Mouse (Mus musculus): ENCODE results near the gene Tcl1b5. TPM values are rescaled to one million over a fixed set of nuclear protein-coding genes. Genes with fewer than 3 reads are reported as not detected.
A peak's percentile ranks its signal among the peaks of the same experiment; 100 is the strongest.
"Not testable (repeated sequence)": the region's sequence is repeated elsewhere in the genome, so short reads cannot be mapped to it uniquely, and the experiment has no call there.

Tcl1b5 gene
- not detected for total RNA-seq (2022)

DNA sequence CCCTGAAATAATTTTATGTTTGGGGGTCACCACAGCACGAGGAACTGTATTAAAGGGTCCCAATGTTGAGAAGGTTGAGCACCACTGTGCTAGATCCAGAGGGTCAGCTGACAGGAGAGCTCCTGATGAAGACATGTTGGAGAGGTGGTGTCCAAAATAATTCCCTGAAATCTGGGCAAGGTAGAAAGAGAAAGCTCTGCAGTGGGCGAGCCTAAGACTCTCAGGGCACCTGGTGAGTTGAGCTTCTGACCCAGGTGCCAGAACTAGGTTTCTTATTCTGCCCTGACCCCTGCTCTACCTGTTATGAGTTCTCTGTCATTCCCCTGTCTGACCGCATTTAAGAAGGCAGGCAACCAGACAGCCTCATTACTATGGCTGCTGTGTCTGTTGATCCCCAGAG lies at the start of gene Tcl1b5:
Tcl1b5 (plus strand) TSS at position 301 of the 400 bp plus-strand sequence.
- not testable (repeated sequence) for DNase-seq

DNA sequence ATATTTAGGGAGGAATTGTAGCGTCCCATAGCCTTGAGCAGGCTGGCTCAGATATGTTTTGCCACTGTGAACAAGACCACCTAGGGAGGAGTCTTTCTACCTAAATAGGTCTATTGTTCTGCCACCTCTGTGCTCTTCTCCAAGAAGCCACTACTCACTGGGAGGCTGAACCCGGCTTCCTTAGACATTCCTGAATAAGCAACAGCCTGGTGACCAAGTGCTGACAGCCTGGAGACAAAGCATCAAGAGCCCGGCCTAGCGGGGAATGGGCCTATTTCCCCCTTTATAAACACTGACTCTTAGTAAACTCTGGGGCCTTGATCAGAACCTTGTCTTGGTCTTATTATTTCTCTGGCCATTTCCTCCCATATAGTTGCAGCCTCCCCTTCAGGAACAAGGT lies 49.6 kb upstream of the Tcl1b5 start:
- DNase-seq: no peak

DNA sequence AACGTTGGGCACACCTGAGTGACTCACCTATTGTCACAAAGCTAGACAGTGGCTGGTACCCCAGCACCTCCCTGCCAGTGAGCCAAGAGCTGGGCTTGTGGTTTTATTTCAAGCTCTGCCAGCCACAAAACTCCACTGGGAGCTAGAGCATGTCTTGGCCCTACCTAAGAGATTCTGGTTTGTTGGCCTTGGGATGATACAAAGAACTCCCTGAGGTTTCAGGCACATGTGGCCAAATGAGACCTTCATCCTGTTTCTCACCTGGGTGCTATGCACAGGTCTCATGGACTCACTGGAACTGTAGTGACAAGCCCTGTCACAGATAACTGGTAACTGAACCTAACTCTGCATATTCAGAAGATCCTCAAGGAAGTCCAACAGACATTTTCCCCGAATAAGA lies 48.5 kb upstream of the Tcl1b5 start:
- DNase-seq: no peak

DNA sequence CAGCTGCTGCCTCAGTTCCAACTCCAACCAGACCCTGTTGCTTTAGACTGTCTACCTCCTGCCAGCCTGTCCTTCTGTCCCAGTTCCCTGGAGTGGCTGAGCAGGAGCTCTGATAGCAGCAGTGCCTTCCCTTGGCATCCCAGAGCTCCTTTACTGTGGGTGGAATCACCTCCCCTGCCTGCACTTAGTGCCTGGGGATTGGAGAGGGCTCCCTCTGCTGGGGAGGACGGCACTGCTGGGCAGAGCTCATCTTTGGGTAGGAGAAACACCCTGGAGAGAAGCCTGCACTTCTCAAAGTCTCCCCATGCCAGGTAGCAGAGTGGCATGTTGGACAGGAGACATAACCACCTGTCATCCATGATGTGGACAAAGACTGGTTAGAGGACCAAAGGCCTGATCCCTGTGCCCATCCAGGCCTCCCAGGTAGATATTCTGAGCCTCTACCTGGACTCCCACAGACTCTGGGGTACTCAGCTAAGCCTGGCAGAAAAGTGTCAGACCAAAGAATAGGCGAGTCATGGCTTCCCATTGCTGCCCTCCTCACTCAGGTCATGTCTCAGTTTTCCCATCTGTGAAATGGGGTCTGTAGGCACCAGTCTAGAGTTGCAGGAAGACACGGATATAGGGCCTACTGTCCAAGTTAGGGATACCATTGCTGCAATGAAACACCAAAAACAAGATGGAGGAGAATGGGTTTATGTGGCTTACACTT lies 46.5 kb upstream of the Tcl1b5 start:
- DNase-seq: not testable (repeated sequence)

DNA sequence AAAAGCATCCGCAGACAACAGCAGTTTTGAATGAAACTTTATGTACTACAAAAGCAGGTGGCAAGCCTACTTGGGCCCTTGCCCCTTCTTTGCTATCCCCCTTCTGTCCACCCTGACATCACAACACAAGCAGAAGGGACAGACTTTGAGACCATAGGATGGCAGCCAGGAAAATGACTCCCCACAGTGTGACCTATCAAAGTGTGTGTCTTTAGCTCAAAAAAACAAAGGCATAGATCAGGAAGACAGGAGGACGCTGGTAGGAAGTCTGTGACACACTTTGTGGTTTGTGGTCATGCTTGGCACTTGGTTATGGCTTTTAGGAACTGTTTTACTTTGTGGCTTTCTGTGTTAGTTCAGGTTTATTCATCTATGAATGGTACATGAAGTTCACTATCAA lies 42.0 kb upstream of the Tcl1b5 start:
- not testable (repeated sequence) for DNase-seq

DNA sequence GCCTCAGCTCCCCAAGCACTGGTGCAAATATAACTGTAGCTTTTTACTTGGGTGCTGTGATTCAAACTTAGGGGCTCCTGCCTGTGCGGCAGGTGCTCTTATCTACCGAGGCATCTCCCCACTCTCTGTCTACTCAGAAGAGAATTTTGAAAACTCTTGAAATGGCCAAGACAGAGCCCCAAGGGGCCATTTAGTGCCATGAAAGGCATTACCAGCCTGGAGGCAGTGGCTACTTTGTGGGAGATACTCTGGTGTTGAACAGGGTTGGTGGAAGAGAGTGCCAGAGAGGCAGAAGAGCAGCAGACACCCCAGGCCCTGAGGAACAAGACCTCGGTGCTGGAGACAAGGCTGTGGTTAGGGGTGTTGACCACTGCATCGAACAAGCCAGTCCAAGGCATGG lies 41.3 kb upstream of the Tcl1b5 start:
- DNase-seq: not testable (repeated sequence)

DNA sequence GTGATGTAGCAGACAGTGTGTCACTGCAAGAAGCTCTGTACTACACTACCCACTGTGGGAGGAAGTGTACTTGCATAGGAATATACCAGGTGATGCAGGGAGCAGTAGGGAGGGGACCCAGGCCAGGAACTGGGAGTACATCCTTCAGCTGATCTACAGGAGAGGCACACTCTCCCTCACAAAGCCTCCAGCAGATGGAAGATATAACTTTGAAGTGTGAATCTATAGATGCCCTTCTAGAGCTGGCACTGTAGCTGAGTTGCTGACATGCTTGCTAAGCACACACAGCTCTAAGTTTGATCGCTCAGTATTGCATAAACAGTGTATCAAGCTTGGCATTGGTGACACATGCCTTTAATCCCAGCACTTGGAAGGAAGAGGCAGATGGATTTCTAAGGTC lies 38.4 kb upstream of the Tcl1b5 start:
- peak; percentile 37 for DNase-seq

DNA sequence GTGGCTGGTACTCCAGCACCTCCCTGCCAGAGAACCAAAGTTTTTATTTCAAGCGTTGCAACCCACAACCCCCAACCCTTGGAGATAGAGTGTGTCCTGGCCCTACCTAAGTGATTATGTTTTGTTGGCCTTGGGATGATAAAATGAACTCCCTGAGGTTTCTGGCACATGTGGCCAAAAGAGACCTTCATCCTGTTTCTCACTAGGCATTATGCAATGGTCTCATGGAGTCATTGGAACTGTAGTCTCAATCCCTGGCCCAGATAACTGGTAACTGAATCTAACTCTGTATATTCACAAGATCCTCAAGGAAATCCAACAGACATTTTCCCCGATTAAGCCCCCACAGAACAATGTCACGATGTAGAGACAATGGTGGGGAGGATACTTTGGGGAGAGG lies 33.0 kb upstream of the Tcl1b5 start:
- peak; percentile 55 for DNase-seq

DNA sequence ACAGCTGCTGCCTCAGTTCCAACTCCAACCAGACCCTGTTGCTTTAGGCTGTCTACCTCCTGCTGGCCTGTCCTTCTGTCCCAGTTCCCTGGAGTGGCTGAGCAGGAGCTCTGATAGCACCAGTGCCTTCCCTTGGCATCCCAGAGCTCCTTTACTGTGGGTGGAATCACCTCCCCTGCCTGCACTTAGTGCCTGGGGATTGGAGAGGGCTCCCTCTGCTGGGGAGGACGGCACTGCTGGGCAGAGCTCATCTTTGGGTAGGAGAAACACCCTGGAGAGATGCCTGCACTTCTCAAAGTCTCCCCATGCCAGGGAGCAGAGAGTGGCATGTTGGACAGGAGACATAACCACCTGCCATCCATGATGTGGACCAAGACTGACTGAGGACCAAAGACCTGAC lies 31.2 kb upstream of the Tcl1b5 start:
- not testable (repeated sequence) for DNase-seq

DNA sequence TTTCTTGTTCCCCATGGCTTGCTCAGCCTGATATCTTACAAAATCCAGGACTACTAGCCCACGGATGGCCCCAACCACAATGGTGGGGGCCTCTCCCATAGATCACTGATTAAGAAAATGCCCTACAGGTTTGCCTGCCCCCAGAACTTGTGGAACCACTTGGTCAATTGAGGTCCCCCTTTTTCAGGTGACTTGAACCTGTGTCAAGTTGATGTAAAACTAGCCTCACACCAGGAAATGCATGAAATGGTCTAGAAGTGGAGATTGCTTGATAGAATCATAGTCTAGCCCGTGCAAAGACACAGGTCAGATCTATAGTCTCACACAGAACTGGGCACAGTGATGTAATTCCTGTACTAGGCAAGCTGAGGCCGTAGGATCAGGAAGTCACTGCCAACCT lies 30.4 kb upstream of the Tcl1b5 start, which contains the start of gene Tcl1b2:
Tcl1b2 (plus strand) TSS at position 301 of the 400 bp plus-strand sequence.
- no peak for DNase-seq

DNA sequence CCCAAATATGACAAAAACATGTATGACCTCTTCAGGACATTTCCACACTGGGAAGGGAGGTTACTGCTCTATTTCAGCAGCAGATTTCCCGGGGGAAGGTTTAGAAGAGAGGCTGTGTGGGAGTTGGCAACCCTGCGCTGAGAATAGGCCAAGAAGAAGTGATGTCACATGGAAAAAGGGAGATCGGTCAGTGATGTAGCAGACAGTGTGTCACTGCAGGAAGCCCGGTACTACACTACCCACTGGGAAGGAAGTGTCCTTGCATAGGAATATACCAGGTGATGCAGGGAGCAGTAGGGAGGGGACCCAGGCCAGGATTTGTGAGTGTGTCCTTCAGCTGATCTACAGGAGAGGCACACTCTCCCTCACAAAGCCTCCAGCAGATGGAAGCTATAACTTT lies 20.9 kb upstream of the Tcl1b5 start:
- DNase-seq: not testable (repeated sequence)

DNA sequence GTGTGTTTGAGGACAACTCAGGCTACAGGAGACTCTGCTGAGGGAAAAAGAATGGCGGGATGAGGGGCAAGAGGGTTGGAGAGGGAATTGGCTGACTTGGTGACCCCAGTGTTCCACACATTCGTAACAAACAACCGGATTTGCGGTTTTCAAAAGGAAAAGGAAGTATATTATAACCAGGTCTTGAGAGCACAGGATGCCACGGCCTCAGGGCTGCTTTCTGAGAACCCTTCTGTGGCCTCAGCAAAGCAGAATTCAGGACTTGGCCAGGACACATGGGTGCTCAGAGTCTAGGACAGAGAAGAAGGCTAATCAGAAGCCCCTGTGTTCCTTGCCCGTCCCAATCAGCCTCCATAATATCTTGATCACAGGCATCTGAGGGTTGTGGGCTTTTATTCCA lies 17.3 kb upstream of the Tcl1b5 start:
- no peak for DNase-seq

DNA sequence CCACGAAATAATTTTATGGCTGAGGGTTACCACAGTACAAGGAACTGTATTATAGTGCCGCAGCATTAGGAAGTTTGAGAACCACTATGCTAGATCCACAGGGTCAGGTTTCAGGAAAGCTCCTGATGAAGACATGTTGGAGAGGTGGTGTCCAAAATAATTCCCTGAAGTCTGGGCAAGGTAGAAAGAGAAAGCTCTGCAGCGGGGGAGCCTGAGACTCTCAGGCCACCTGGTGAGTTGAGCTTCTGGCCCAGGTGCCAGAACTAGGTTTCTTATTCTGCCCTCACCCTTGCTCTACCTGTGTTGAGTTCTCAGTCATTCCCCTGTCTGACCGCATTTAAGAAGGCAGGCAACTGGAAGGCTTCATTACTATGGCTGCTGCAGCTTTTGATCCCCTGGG lies 16.8 kb upstream of the Tcl1b5 start, which contains the start of gene Tcl1b1:
Tcl1b1 (plus strand) TSS at position 301 of the 400 bp plus-strand sequence.
- DNase-seq: no peak

DNA sequence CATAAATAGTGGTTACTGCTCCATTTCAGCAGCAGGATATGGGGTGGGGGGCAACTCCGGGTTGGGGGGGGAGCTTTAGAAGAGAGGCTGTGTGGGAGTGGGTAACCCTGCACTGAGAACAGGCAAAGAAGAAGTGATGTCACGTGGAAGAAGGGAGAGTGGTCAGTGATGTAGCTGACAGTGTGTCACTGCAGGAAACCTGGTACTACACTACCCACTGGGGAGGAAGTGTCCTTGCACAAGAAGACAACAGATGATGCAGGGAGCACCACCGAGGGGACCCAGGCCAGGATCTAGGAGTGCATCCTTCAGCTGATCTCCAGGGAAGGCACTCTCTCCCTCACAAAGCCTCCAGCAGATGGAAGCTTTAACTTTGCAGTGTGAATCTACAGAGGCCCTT lies 9.4 kb upstream of the Tcl1b5 start:
- DNase-seq: no peak

DNA sequence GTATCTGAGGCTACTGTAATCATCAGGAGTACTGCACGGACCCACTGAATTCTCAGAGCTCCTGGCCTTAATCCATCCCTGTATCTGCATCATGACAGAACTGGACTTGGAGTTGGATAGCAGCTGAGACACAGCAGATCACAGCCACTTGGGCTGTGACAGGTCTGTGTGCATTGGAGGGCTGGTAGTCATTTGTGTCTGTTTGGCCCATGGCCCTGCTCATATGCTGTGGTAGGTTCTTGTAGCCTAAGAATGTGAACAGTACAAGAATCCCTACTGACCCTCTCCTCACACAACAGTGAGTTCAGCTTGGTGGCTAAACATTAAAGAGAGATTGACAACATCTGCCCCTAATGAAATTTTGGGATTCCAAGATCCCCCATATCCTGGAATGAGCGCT lies 2.8 kb upstream of the Tcl1b5 start:
- no peak for DNase-seq

DNA sequence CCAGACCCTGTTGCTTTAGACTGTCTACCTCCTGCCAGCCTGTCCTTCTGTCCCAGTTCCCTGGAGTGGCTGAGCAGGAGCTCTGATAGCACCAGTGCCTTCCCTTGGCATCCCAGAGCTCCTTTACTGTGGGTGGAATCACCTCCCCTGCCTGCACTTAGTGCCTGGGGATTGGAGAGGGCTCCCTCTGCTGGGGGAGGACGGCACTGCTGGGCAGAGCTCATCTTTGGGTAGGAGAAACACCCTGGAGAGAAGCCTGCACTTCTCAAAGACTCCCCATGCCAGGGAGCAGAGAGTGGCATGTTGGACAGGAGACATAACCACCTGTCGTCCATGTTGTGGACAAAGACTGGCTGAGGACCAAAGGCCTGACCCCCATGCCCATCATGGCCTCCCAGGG lies 1.8 kb upstream of the Tcl1b5 start:
- DNase-seq: peak; percentile 54

DNA sequence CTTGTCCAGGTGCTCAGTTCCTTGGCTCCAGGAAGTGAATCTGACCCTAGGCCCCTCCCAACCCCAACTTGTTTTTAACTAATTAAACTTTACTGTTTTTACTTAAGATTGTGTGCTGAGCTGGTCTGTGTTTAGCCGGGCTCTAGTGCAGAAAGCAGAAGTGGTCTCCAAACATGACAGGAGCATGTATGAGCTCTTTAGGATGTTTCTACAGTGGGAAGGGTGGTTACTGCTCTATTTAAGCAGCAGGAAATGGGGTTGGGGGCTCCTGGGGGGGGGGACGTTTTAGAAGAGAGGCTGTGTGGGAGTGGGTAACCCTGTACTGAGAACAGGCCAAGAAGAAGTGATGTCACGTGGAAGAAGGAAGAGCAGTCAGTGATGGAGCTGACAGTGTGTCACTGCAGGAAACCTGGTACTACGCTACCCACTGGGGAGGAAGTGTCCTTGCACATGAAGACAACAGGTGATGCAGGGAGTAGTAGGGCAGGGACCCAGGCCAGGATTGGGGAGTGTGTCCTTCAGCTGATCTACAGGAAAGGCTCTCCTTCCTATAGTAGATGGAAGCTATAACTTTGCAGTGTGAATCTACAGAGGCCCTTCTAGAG lies 5.0 kb downstream of the Tcl1b5 start:
- not testable (repeated sequence) for DNase-seq

DNA sequence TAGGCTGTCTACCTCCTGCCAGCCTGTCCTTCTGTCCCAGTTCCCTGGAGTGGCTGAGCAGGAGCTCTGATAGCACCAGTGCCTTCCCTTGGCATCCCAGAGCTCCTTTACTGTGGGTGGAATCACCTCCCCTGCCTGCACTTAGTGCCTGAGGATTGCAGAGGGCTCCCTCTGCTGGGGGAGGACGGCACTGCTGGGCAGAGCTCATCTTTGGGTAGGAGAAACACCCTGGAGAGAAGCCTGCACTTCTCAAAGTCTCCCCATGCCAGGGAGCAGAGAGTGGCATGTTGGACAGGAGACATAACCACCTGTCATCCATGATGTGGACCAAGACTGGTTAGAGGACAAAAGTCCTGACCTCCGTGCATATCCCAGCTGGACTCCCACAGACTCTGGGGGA lies 12.8 kb downstream of the Tcl1b5 start:
- not testable (repeated sequence) for DNase-seq

DNA sequence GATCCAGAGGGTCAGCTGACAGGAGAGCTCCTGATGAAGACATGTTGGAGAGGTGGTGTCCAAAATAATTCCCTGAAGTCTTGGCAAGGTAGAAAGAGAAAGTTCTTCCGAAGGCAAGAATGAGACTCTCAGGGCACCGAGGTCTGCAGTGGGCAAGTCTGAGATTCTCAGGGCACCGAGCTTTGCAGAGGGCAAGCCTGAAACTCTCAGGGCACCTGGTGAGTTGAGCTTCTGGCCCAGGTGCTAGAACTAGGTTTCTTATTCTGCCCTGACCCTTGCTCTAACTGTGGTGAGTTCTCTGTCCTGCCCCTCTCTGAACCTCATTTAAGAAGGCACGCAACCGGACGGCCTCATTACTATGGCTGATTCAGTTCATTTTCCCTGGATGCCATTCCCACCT lies 14.6 kb downstream of the Tcl1b5 start, which contains the start of gene Tcl1b3:
Tcl1b3 (plus strand) TSS at position 301 of the 400 bp plus-strand sequence.
- DNase-seq: not testable (repeated sequence)

DNA sequence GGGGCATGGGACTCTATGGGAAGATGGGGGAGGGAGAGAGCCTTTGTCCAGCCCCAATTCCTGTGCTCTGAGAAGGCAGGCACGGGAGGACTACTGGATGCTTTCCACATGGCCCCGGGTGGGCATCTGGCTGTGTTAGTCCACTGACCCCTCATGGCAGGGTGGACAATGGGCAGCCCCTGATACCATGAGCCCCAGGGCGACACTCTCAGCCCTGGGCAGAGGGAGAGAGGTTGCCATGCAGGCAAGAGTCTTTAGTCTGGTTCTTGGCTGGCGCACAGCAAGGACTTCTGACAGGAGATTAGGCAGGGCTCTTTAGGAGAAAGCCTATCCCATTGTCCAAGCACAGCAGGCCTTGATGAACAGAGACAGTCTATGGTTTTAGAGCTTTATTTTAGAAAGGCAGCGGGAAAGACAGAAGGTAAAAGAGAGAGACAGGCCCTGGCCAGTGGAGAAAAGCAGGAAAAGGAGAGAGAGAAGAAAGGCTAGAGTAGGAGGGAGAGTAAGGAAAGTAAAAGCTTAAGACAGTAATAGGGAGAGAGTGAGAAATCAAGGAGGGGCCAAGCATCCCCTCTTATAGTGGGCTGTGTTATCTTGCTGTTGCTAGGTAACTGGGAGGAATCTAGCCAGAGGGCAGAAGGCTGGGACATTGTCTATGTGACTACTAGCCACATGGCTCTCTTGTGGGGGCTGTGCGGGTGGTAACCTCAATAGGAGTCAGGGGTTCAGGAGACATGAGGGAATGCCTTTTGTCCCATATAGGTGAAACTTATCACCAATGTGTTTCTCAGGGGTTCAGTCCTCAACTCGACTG lies 23.7 kb downstream of the Tcl1b5 start:
- DNase-seq: not testable (repeated sequence)

DNA sequence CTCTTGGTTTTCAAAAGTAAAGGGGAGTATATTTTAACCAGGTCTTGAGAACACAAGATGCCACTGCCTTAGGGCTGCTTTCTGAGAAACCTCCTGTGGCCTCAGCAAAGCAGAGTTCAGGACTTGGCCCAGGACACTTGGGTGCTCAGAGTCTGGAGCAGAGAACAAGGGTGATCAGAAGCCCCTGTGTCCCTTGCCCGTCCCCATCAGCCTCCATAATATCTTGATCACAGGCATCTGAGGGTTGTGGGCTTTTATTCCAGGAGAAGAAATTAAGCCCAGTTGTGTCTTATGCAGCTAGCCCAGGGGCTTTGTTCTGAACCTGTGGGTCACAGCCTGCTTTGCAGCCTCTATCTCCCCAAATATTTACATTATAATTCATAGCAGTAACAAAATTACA lies 25.5 kb downstream of the Tcl1b5 start, which contains the start of gene Tcl1b4:
Tcl1b4 (plus strand) TSS at position 301 of the 400 bp plus-strand sequence.
- not testable (repeated sequence) for DNase-seq

DNA sequence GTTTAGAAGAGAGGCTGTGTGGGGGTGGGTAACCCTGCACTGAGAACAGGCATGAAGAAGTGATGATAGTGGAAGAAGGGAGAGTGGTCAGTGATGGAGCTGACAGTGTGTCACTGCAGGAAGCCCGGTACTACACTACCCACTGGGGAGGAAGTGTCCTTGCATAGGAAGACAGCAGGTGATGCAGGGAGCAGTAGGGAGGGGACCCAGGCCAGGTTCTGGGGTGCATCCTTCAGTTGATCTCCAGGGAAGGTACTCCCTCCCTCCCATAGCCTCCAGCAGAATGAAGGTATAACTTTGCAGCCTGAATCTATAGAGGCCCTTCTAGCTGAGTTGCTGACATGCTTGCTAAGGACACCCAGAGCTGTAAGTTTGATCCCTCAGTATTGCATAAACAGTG lies 30.9 kb downstream of the Tcl1b5 start:
- DNase-seq: no peak

DNA sequence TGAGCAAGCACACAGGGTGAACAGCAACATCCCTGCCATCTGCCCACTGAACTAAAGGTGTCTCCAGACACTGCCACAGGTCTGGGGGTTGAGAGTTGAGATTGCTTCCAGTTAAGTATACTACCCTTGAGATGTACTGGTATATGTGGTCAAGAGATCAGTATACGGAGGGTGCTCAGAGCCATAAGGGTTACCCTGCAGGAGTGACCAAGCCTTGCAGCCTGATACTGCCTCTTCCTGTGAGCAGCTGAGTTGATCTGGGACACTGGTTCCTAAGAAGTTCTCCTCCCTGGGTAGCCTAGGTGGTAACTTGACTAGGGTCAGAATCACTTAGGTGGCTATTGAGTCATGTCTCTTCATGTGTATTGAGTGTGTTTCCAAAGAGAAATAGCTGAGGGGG lies 32.3 kb downstream of the Tcl1b5 start:
- no peak for DNase-seq

Data from adrenal gland, adult 8-10 months (tissue).